Mouse (Mus musculus) megakaryocyte, embryonic 14.5 days (primary cell): Measurements from ENCODE around the gene Gm20388. TPM values are rescaled to one million over a fixed set of nuclear protein-coding genes. Genes with fewer than 3 reads are reported as not detected.

ENCODE experiments used
- H3K27me3 ChIP-seq: replicated peaks from 2 replicates; pipeline ENCODE3; 2012; ENCODE audit warnings: inconsistent platforms
- H3K36me3 ChIP-seq: replicated peaks from 2 replicates; pipeline ENCODE3; 2012; ENCODE audit warnings: low read length, inconsistent platforms, mixed read lengths
- H3K4me1 ChIP-seq: 2 replicates; pipeline ENCODE4 v1.6.1; 2012; ENCODE audit warnings: inconsistent platforms
- H3K4me3 ChIP-seq: replicated peaks from 2 replicates; pipeline ENCODE3; 2012; ENCODE audit warnings: moderate library complexity, mild to moderate bottlenecking, inconsistent platforms
- H3K9me3 ChIP-seq: 2 replicates; pipeline ENCODE4 v1.6.1; 2012; ENCODE audit warnings: inconsistent platforms
- FLI1 ChIP-seq: IDR thresholded peaks from 2 replicates; pipeline ENCODE4 v1.6.1; 2012; ENCODE audit warnings: low read length, inconsistent platforms, mixed read lengths
- GATA1 ChIP-seq: IDR thresholded peaks from 3 replicates; pipeline ENCODE4 v1.6.1; 2012; ENCODE audit warnings: mixed read lengths, low read length, inconsistent platforms, borderline replicate concordance
- polyA plus RNA-seq: library from polyadenylated mRNA; stranded (reverse); fragments of >175 nt; gene quantifications from 2 replicates; pipeline ENCODE4 v1.2.3, GENCODE M21; 2012; ENCODE audit warnings: low replicate concordance; ENCODE audit not compliant: insufficient read depth

The Gm20388 gene
- polyA plus RNA-seq, 1 experiment: 111 TPM

- Histone ChIP-seq H3K4me3 (peak overlapping the region; percentile 94), H3K9me3 (no peaks in the 10 kb centered on the region), H3K4me1 (peaks cover 77% of the 10 kb centered on the region), H3K36me3 (peaks cover 15% of the 10 kb centered on the region), H3K27me3 (no peaks in the 10 kb centered on the region)
- TF ChIP-seq GATA1: no peak
- no peak for TF ChIP-seq FLI1
Observed at GRCm38 (mm10) chr8:121946351-121946750, 2035.7 kb downstream of the Gm20388 start.

DNA sequence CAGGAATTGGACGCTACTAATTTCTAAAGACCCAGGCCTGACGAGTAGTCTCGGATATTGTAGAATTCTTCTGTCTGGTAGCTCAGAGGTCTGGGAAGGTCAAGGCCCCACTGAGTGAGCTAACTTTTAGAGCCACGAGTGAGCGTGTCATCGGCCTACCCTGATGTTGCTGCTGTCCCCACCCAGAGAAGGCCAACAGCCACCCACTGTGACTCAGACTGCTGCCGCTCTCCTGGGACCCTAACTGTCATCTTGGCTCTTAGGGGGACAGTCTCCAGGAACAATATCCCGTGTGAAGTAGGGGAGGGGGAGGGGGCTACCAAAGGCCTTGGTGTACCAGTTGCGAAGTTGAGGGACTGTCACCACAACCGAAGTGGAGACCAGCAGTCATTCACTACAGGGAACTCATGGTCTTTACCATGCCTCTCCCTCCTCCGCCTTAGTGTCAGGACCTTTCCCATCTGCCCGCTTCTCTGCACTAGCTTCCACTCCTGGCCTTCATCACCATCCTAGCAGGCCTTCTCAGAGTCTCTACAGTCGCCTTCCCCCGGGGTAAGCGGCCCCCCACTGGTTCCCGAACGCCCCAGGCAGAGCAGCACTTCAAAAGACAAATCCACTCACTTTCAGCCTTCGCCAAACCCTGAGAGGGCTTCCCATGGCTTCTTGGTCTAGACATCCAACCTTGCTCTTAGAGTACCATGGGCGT, 2036.6 kb downstream of the Gm20388 start:
- TF ChIP-seq FLI1 (no peak), GATA1 (no peak)
- H3K4me1 ChIP-seq: peaks cover 71% of the 10 kb centered on the region
- no peaks in the 10 kb centered on the region for H3K9me3 ChIP-seq

GRCm38 (mm10) chr8:121947753-121948141, 2037.1 kb downstream of the Gm20388 start:
- Histone ChIP-seq H3K4me3 (peak overlapping the region; percentile 94), H3K4me1 (peaks cover 74% of the 10 kb centered on the region)

More for the DNA sequence above, 2036.6 kb downstream of the Gm20388 start:
- H3K36me3 ChIP-seq: peaks cover 17% of the 10 kb centered on the region
- no peaks in the 10 kb centered on the region for H3K27me3 ChIP-seq
- peak overlapping the region; percentile 94 for H3K4me3 ChIP-seq

GRCm38 (mm10) chr8:121948321-121949145, 2037.9 kb downstream of the Gm20388 start:
- H3K4me1 ChIP-seq: peaks cover 74% of the 10 kb centered on the region
- peak overlapping the region; percentile 94 for H3K4me3 ChIP-seq
- TF ChIP-seq GATA1 (no peak), FLI1 (no peak)
- H3K9me3 ChIP-seq: no peaks in the 10 kb centered on the region
- H3K36me3 ChIP-seq: peaks cover 30% of the 10 kb centered on the region
- H3K27me3 ChIP-seq: no peaks in the 10 kb centered on the region

More at GRCm38 (mm10) chr8:121947753-121948141, 2037.1 kb downstream of the Gm20388 start:
- TF ChIP-seq FLI1: no peak
- no peak for TF ChIP-seq GATA1
- Histone ChIP-seq H3K36me3 (peaks cover 22% of the 10 kb centered on the region), H3K9me3 (no peaks in the 10 kb centered on the region), H3K27me3 (no peaks in the 10 kb centered on the region)

DNA sequence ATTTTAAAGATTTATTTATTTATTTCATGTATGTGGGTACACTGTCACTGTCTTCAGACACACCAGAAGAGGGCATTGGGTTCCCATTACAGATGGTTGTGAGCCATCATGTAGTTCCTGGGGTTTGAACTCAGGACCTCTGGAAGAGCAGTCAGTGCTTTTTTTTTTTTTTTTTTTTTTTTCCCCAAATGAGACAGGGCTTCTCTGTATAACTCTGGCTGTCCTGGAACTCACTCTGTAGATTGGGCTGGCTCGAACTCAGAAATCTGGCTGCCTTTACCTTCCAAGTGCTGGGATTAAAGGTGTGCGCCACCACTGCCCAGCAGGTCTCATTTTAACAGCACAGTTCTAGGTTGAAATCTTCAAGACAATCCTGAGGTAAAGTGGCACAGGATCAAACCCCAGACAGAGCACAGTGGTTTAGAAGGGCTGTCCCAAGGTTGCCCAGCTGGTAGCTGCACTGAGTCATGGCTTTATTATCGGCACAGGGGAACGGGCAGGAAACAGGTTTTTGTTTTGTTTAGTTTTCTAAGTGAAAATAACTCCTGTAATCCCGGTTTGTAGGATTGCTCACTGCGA, 2038.7 kb downstream of the Gm20388 start, which contains the start of gene Banp:
Gene Banp (plus strand): TSS at position 529 of the 579 bp plus-strand sequence.
- Histone ChIP-seq H3K4me1 (peaks cover 74% of the 10 kb centered on the region), H3K27me3 (no peaks in the 10 kb centered on the region), H3K4me3 (peak within 1 kb of the TSS; percentile 98), H3K36me3 (peaks cover 34% of the 10 kb centered on the region), H3K9me3 (no peaks in the 10 kb centered on the region)
- TF ChIP-seq GATA1 (no peak), FLI1 (no peak)

- TF ChIP-seq FLI1 (no peak), GATA1 (no peak)
- H3K36me3 ChIP-seq: peaks cover 34% of the 10 kb centered on the region
- peaks cover 74% of the 10 kb centered on the region for H3K4me1 ChIP-seq
- no peaks in the 10 kb centered on the region for H3K9me3 ChIP-seq
- H3K4me3 ChIP-seq: peak overlapping the region; percentile 98
- H3K27me3 ChIP-seq: no peaks in the 10 kb centered on the region
Observed at GRCm38 (mm10) chr8:121949941-121950748, 2039.5 kb downstream of the Gm20388 start.

DNA sequence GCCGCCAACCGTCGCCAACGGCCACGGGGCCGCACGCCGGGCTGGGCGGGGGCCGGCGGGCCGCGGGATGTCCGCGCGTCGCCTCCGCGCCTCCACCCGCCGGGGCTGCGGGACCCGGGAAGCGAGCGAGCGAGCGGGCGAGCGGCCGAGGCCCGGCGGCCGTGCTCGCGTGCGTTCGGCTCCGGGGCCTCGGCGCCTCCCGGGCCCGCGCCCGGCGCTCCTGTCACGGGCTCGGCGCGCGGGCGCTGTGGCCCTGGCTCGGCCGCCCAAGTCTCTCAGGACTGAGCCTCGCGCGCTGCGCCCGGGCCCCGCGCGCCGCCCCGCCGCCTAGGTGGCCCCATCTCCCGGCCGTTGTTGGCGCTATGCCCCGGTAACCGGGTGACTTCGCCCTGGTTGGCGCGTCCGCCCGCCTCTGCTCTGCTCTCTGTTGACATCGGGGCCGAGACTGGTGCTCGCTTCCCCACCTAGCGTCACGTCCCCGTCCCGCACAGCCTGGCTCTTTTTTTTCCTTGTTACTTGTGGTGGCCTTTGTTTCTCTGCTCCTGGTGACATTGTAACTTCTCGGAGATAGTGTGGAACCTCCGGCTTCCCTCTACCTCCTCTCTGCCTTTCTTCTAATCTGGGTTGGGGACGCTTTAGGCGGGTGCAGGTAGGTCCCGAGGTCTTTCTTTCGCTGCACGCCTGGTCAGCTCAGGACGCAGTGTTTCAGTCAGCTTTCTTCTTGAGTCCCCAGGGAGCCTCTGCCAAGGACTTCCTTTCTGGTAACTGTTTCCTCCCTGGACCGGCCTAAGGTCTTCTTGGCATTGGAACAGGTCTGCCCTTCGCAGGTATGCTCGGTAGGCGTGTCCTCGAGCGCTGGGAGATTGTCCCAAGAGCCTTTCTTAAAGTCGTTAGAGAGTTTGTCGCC, 2040.4 kb downstream of the Gm20388 start:
- Histone ChIP-seq H3K4me1 (peaks cover 78% of the 10 kb centered on the region), H3K9me3 (no peaks in the 10 kb centered on the region), H3K27me3 (no peaks in the 10 kb centered on the region), H3K4me3 (peak overlapping the region; percentile 98), H3K36me3 (peaks cover 33% of the 10 kb centered on the region)
- no peak for TF ChIP-seq FLI1
- no peak for TF ChIP-seq GATA1

DNA sequence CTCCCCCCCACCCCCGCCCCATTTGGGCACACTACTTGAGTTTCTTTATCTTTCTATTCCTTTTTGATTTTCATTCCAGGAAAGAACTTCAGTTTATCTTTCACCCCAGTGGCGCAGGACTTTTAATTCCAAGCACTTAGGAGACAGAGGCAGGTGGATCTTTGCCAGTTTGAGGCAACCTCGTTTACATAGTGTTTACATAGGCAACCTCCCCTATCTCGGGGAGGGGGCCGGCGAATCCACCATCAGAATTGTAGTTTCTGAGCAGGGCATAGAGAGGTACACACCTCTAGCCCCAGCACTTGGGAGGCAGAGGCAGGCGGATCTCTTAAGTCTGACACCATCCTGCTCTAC, 2041.0 kb downstream of the Gm20388 start:
- Histone ChIP-seq H3K9me3 (no peaks in the 10 kb centered on the region), H3K27me3 (no peaks in the 10 kb centered on the region), H3K4me3 (peak overlapping the region; percentile 98), H3K4me1 (peaks cover 78% of the 10 kb centered on the region), H3K36me3 (peaks cover 33% of the 10 kb centered on the region)
- TF ChIP-seq GATA1: no peak
- no peak for TF ChIP-seq FLI1
